Mouse (Mus musculus): ENCODE data around the gene Casp2.

- TF ChIP-seq CTCF (IDR thresholded peaks at IDR 0.05; ENCODE audit: borderline replicate concordance, insufficient read depth, low read length): no peak
- no peak for TF ChIP-seq POLR2A (IDR thresholded peaks at IDR 0.05; ENCODE audit: low read depth, low read length)
Measured at GRCm38 (mm10) chr6:42270817-42271216, 6.0 kb downstream of the Casp2 start.
